Mouse (Mus musculus) heart, postnatal 0 days (tissue): Measurements from ENCODE around the gene Kazn. TPM values are rescaled to one million over a fixed set of nuclear protein-coding genes. Genes with fewer than 3 reads are reported as not detected.

Experiments
- ATAC-seq: fragments of 200-750 bp; cut with Nextera tagmentation; 2 replicates; pipeline ENCODE4 v1.8.0; 2017; ENCODE audit warnings: low read depth, moderate number of reproducible peaks, moderate library complexity; ENCODE audit not compliant: insufficient read depth
- DNase-seq: peaks from one replicate; pipeline ENCODE4 v3.0.0-alpha.2; 2016; ENCODE audit warnings: low spot score
- H3K27ac ChIP-seq: fragments of 300-500 bp; sonication (generic); 2 replicates; pipeline ENCODE4 v1.5.1; 2014; ENCODE audit warnings: low read depth, mild to moderate bottlenecking
- H3K27me3 ChIP-seq: fragments of 300-500 bp; sonication (generic); 2 replicates; pipeline ENCODE4 v1.6.1; 2014; ENCODE audit warnings: low read length, mixed read lengths; ENCODE audit not compliant: control insufficient read depth, insufficient read depth
- H3K36me3 ChIP-seq: fragments of 300-500 bp; sonication (generic); replicated peaks from 2 replicates; pipeline ENCODE4 v1.6.1; 2014; ENCODE audit warnings: low read length, mixed read lengths; ENCODE audit not compliant: control insufficient read depth, insufficient read depth
- H3K4me1 ChIP-seq: fragments of 300-500 bp; sonication (generic); 2 replicates; pipeline ENCODE4 v1.6.1; 2014; ENCODE audit warnings: antibody characterized with exemption; ENCODE audit not compliant: control insufficient read depth, insufficient read depth
- H3K4me2 ChIP-seq: fragments of 300-500 bp; sonication (generic); 2 replicates; pipeline ENCODE4 v1.6.1; 2014; ENCODE audit warnings: low read depth, mild to moderate bottlenecking, low read length, moderate library complexity
- H3K4me3 ChIP-seq: fragments of 300-500 bp; sonication (generic); 2 replicates; pipeline ENCODE4 v1.5.1; 2014; ENCODE audit warnings: low read depth, low read length
- H3K9ac ChIP-seq: fragments of 300-500 bp; sonication (generic); replicated peaks from 2 replicates; pipeline ENCODE4 v1.6.1; 2014; ENCODE audit warnings: low read depth, low read length, mixed read lengths
- H3K9me3 ChIP-seq: fragments of 300-500 bp; sonication (generic); replicated peaks from 2 replicates; pipeline ENCODE4 v1.6.1; 2016; ENCODE audit warnings: low read length; ENCODE audit not compliant: control insufficient read depth
- CTCF ChIP-seq: IDR thresholded peaks from 2 replicates; pipeline ENCODE4 v1.5.1; 2016; ENCODE audit warnings: antibody characterized with exemption, control low read depth, low read depth
- EP300 ChIP-seq: IDR thresholded peaks from 2 replicates; pipeline ENCODE4 v1.6.1; 2016; ENCODE audit warnings: antibody characterized with exemption, low read depth
- WGBS: fragments of 180-500 bp; shearing (Covaris S2); extraction: QIAGEN DNeasy Blood & Tissue Kit; methylation state at CpG from one replicate; pipeline ENCODE4 v1.1.7; 2014; 5-methylcytosine and 5-hydroxymethylcytosine counted together
- polyA plus RNA-seq: library from polyadenylated mRNA; unstranded; fragments of >200 nt; fragmentation: Nextera tagmentation; extraction: Ambion mirVana; gene quantifications from 2 replicates; pipeline ENCODE4 v1.2.1, GENCODE M21; 2015
- total RNA-seq: library from RNA; depleted of rRNA; stranded (reverse); fragments of >200 nt; gene quantifications from 2 replicates; pipeline ENCODE4 v1.2.3, GENCODE M21; 2014; ENCODE audit warnings: low replicate concordance

The Kazn gene
- total and polyA plus RNA-seq, 2 experiments from 2014 or later, result 2.5 to 19.9 TPM

DNA sequence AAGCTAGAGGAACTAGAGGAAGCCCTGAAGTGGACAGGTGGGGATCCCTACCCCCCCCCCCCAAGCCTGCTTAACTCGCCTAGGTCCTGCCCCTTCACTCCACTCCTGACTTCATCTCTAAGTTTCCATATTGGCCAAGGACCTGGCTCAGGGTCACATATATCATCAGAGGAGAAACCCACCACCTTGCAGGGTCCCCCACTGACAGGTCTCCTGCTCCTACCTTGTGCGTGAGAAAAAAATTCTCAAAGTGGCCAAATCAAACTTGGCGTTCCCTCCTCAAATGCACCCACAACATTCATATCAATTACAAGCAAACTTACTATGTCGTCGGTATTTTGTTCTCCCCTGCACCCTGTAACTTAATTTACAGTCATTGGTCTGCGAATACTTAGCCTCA is 156.0 kb downstream of the Kazn start:
- H3K27me3 ChIP-seq, result no peaks in the 10 kb centered on the region
- peak overlapping the region; percentile 75 for H3K4me3 ChIP-seq
- H3K9ac ChIP-seq, result peak overlapping the region; percentile 69; the same call in 1 of the 2 replicates
- no peak for DNase-seq
- WGBS, result 42% methylated on average over 6 of the region's 6 CpGs
- TF ChIP-seq CTCF (no peak), EP300 (no peak)
- no peak for ATAC-seq
- no peaks in the 10 kb centered on the region for H3K36me3 ChIP-seq
- peak overlapping the region; percentile 98 for H3K4me2 ChIP-seq
- H3K27ac ChIP-seq, result peak overlapping the region; percentile 87
- H3K4me1 ChIP-seq, result peaks cover 39% of the 10 kb centered on the region
- no peaks in the 10 kb centered on the region for H3K9me3 ChIP-seq

DNA sequence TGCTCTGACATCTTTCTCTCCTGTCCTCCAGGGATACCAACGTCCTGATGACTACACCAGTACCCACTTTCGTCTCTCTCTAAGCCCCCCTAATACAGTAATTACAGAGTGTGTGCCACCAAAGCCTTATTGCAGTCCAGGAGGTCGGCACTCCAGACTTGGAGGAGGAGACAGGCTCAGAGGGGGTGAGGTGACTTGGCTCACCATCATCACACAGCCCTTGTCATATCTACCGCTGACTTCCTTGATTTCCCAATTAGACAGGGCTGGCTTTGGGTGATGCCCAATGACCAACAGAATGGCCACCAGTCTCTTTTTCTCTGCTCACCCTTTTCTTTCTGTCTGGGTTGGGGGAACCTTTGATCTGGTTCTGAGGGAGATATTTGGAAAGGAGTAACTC is 156.5 kb downstream of the Kazn start:
- peaks cover 44% of the 10 kb centered on the region for H3K4me1 ChIP-seq
- 77% methylated on average over 4 of the region's 4 CpGs for WGBS

DNA sequence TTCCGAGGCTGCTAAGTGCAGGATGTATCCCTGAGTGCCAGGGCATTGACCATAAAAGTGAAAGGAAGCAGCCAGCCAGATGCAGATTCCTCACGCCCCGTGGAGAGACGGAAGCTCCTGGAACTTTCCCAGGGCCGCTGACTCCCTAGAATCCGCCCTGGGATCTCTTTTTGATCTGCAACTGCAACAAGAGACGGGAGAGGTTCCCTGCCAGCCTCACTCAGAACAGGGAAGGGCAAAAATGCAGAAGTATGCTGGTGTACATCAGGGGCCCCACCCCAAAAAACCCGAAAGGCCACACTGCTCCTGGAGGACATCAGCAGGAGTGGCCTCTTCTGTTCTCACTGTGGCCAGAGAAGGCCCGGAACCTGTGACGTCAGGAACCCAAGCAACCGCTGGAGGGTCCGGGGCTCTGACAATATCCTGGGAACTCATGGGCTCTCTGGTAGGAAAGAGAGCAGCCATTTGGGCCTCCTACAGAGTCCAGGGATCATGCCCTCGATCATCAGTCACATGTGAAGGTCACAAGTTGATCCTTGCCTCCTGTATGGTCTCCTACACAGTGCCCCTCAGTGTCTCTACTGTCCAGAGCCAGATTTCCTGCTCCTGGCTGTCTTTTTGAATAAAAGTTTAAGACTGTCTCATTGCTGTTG is 157.4 kb downstream of the Kazn start:
- Histone ChIP-seq H3K36me3 (no peaks in the 10 kb centered on the region), H3K4me1 (peaks cover 53% of the 10 kb centered on the region), H3K4me2 (peak overlapping the region; percentile 44), H3K27me3 (no peaks in the 10 kb centered on the region), H3K4me3 (no peak overlapping the region), H3K9ac (peak overlapping the region; percentile 31; the same call in 1 of the 2 replicates), H3K27ac (peak overlapping the region; percentile 84), H3K9me3 (no peaks in the 10 kb centered on the region)
- DNase-seq (no peak), ATAC-seq (no peak)
- 30% methylated on average over 13 of the region's 13 CpGs for WGBS
- TF ChIP-seq CTCF, result no peak
- 0 out of 2 replicates have a peak, but pooled peaks have one; percentile 28 for TF ChIP-seq EP300

More for the DNA sequence above, 156.5 kb downstream of the Kazn start:
- peak overlapping the region; percentile 98 for H3K4me2 ChIP-seq
- no peak overlapping the region for H3K4me3 ChIP-seq
- H3K9ac ChIP-seq, result 0 out of 2 replicates have a peak overlapping the region, but pooled peaks have one; percentile 69
- TF ChIP-seq CTCF (no peak), EP300 (no peak)
- ATAC-seq (no peak), DNase-seq (no peak)
- no peaks in the 10 kb centered on the region for H3K9me3 ChIP-seq
- no peak overlapping the region for H3K27ac ChIP-seq
- no peaks in the 10 kb centered on the region for H3K36me3 ChIP-seq
- H3K27me3 ChIP-seq, result no peaks in the 10 kb centered on the region

DNA sequence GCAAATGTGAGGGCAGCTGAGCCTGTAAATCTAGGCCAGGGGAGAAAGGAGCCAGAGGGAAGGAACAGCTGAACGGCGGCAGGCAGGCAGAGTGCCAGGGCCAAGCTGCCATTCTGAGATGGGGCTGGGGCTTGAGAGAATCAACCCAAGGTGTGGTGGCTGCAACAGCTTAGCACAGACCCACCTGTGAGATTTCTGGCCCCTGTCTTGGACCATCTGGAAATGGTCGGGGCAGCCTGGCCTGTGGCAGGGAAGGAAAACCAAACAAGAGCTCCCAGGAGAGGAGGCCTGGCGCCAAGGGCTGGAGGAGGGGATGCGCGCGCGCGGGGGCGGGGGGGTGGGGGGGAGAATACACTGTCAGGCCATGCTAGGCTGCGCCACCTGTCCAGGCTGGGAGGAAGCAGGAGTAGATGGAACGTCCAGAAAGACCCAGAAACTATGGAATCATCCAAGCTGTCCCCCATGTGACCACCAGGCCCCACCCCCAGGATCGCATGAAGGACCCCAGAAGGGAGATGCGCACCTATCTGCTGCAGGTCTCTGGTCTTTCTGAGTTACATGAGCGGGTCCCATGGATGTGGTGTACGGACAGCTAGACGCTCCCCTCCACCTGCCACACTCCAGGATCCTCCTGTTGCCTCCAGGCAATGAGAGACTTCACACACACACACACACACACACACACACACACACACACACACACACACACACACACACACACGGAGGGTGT is 158.1 kb downstream of the Kazn start:
- TF ChIP-seq EP300 (no peak), CTCF (no peak)
- no peak for DNase-seq
- Histone ChIP-seq H3K27me3 (no peaks in the 10 kb centered on the region), H3K4me1 (peaks cover 53% of the 10 kb centered on the region), H3K9me3 (no peaks in the 10 kb centered on the region), H3K9ac (no peak overlapping the region; the same call in 1 of the 2 replicates), H3K4me3 (no peak overlapping the region), H3K27ac (peak overlapping the region; percentile 84), H3K4me2 (peak overlapping the region; percentile 44; the same call in 1 of the 2 replicates), H3K36me3 (no peaks in the 10 kb centered on the region)
- ATAC-seq, result no peak
- 55% methylated on average over 18 of the region's 18 CpGs for WGBS

DNA sequence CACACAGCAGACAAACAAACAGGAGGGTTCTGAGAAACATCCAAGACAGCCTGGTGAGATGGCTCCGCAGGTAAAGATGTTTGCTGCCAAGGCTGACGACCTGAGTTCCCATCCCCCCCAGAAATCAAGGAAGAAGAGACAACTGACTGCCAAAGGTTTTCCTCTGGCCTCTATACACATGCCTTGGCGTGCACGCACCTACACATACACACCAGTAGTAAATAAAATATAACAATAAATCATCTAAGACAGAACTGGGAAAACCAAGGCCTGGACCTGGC is 158.8 kb downstream of the Kazn start:
- ATAC-seq, result no peak
- TF ChIP-seq CTCF (no peak), EP300 (no peak)
- Histone ChIP-seq H3K9me3 (no peaks in the 10 kb centered on the region), H3K9ac (no peak overlapping the region; the same call in 1 of the 2 replicates), H3K27me3 (no peaks in the 10 kb centered on the region), H3K36me3 (no peaks in the 10 kb centered on the region), H3K4me3 (no peak overlapping the region), H3K27ac (peak overlapping the region; percentile 84), H3K4me2 (no peak overlapping the region), H3K4me1 (peaks cover 53% of the 10 kb centered on the region)
- WGBS, result 78% methylated on average over 4 of the region's 4 CpGs
- DNase-seq, result no peak
